Mouse (Mus musculus): ENCODE measurements around the gene Col18a1. TPM values are rescaled to one million over a fixed set of nuclear protein-coding genes. Genes with fewer than 3 reads are reported as not detected.

The Col18a1 gene
- total RNA-seq, 2 experiments from 2014 or later = not detected

GRCm38 (mm10) chr10:77022301-77023130 is 143.8 kb downstream of the Col18a1 start:
- ATAC-seq (replicated peaks; ENCODE audit: poor library complexity) = no peak

GRCm38 (mm10) chr10:77021399-77022052 is 144.8 kb downstream of the Col18a1 start:
- ATAC-seq (replicated peaks; ENCODE audit: poor library complexity) = peak; percentile 95

GRCm38 (mm10) chr10:77017662-77018061 is 148.7 kb downstream of the Col18a1 start:
- ATAC-seq (replicated peaks; ENCODE audit: poor library complexity) = no peak

- no peak for ATAC-seq (replicated peaks; ENCODE audit: poor library complexity)
Measured at GRCm38 (mm10) chr10:77017061-77017460, 149.3 kb downstream of the Col18a1 start.

GRCm38 (mm10) chr10:77016499-77016898 is 149.8 kb downstream of the Col18a1 start:
- no peak for ATAC-seq (replicated peaks; ENCODE audit: poor library complexity)

- ATAC-seq (replicated peaks; ENCODE audit: poor library complexity) = no peak
Measured at GRCm38 (mm10) chr10:77016080-77016479, 150.3 kb downstream of the Col18a1 start.

GRCm38 (mm10) chr10:77011681-77012080 is 154.7 kb downstream of the Col18a1 start:
- no peak for ATAC-seq (replicated peaks; ENCODE audit: poor library complexity)

- no peak for ATAC-seq (replicated peaks; ENCODE audit: poor library complexity)
Measured at GRCm38 (mm10) chr10:77008698-77009097, 157.7 kb downstream of the Col18a1 start.

GRCm38 (mm10) chr10:77008109-77008561 is 158.2 kb downstream of the Col18a1 start:
- no peak for ATAC-seq (replicated peaks; ENCODE audit: poor library complexity)

GRCm38 (mm10) chr10:77007433-77008108 is 158.8 kb downstream of the Col18a1 start:
- peak; percentile 50; the same call in 1 of the 2 replicates for ATAC-seq (replicated peaks; ENCODE audit: poor library complexity)

- ATAC-seq (replicated peaks; ENCODE audit: poor library complexity) = no peak
Measured at GRCm38 (mm10) chr10:77004936-77005335, 161.4 kb downstream of the Col18a1 start.

Other genes with a start within 250 kb of the Col18a1 start
- gene Pcbp3, start 204.7 kb downstream of the Col18a1 start, total RNA-seq (2015) = 5.9 and 10.9 TPM in 2 replicates
- 6.9 and 7.4 TPM in 2 replicates for gene Pcbp3, start 204.7 kb downstream of the Col18a1 start, total RNA-seq (2017)
- gene Slc19a1, start 134.3 kb downstream of the Col18a1 start, total RNA-seq (2015) = 23.8 and 25.6 TPM in 2 replicates
- 22.0 and 26.9 TPM in 2 replicates for gene Slc19a1, start 134.3 kb downstream of the Col18a1 start, total RNA-seq (2017)
- gene Pofut2, start 92.7 kb upstream of the Col18a1 start, total RNA-seq (2015) = 11.5 and 12.0 TPM in 2 replicates
- gene Pofut2, start 92.7 kb upstream of the Col18a1 start, total RNA-seq (2017) = 15.0 and 15.8 TPM in 2 replicates

All from megakaryocyte progenitor cell, adult 5-6 weeks (primary cell).